Comparison of ENCODE assay signal across 18 mouse cellular contexts in genomic region chr2:104113563-104113962, GRCm38 (mm10). TPM values are rescaled to one million over a fixed set of nuclear protein-coding genes. Genes with fewer than 3 reads are reported as not detected.
"Had no signal": no experiment of that assay in that cellular context is flagged by ENCODE, and none has a peak within 500 bp of the region (broad histone marks: within the 10 kb centered on the region; RNA-seq: fewer than 3 reads in every experiment).

No protein-coding gene starts in this region.

RNA-seq across cellular contexts. Expression of gene A930018P22Rik, which starts 9.0 kb away (rescaled TPM):
- polyA plus RNA-seq: forebrain, postnatal 0 days; heart, embryonic 14.5 days; heart, embryonic 16.5 days; hindbrain, embryonic 12.5 days; hindbrain, embryonic 14.5 days; hindbrain, embryonic 16.5 days; inflammation-experienced regulatory T-cells, adult 6 months; kidney, embryonic 16.5 days; limb, embryonic 10.5 days; limb, embryonic 12.5 days had no signal

RNA-seq across cellular contexts. Expression of gene Cd59b, which starts 43.9 kb away (rescaled TPM):
- polyA plus RNA-seq: inflammation-experienced regulatory T-cells, adult 6 months had no signal

RNA-seq across cellular contexts. Expression of gene Gm10799, which starts 45.2 kb away (rescaled TPM):
- polyA plus RNA-seq: forebrain, postnatal 0 days; gonadal fat pad, adult 2 months; heart, embryonic 10.5 days; heart, embryonic 12.5 days; heart, embryonic 14.5 days; heart, embryonic 16.5 days; hindbrain, embryonic 10.5 days; hindbrain, embryonic 12.5 days; hindbrain, embryonic 14.5 days; hindbrain, embryonic 16.5 days; inflammation-experienced regulatory T-cells, adult 6 months; intestine, embryonic 15.5 days; intestine, postnatal 0 days; kidney, embryonic 14.5 days; kidney, embryonic 16.5 days; limb, embryonic 10.5 days; limb, embryonic 12.5 days; limb, embryonic 14.5 days had no signal

RNA-seq across cellular contexts. Expression of gene Gm10912, which starts 47.9 kb away (rescaled TPM):
- polyA plus RNA-seq: forebrain, postnatal 0 days; heart, embryonic 10.5 days; heart, embryonic 12.5 days; heart, embryonic 14.5 days; heart, embryonic 16.5 days; hindbrain, embryonic 10.5 days; hindbrain, embryonic 12.5 days; hindbrain, embryonic 14.5 days; hindbrain, embryonic 16.5 days; intestine, postnatal 0 days; kidney, embryonic 14.5 days; kidney, embryonic 16.5 days; limb, embryonic 10.5 days; limb, embryonic 12.5 days had no signal
